Mouse (Mus musculus) midbrain, embryonic 15.5 days (tissue): ENCODE measurements at regions not wholly inside any gene's neighbourhood (a gene's known extent, or its start where the extent isn't known, plus 50 kb on each side); places are given as distances from the start of the nearest gene placed in this dataset.

Experiments
- ATAC-seq: fragments of 200-750 bp; cut with Nextera tagmentation; replicated peaks from 2 replicates; pipeline ENCODE4 v1.8.0; 2017; ENCODE audit warnings: moderate TSS enrichment
- H3K27ac ChIP-seq: fragments of 300-500 bp; sonication (generic); 2 replicates; pipeline ENCODE4 v1.5.1; 2015; ENCODE audit warnings: mild to moderate bottlenecking, inconsistent platforms
- H3K27me3 ChIP-seq: fragments of 300-500 bp; sonication (generic); replicated peaks from 2 replicates; pipeline ENCODE4 v1.6.1; 2015; ENCODE audit warnings: inconsistent platforms
- H3K36me3 ChIP-seq: fragments of 300-500 bp; sonication (generic); replicated peaks from 2 replicates; pipeline ENCODE4 v1.6.1; 2015; ENCODE audit warnings: inconsistent platforms
- H3K4me1 ChIP-seq: fragments of 300-500 bp; sonication (generic); 2 replicates; pipeline ENCODE4 v1.6.1; 2015; ENCODE audit warnings: inconsistent platforms
- H3K4me2 ChIP-seq: fragments of 300-500 bp; sonication (generic); 2 replicates; pipeline ENCODE4 v1.6.1; 2015; ENCODE audit warnings: inconsistent platforms, mild to moderate bottlenecking, moderate library complexity
- H3K4me3 ChIP-seq: fragments of 300-500 bp; sonication (generic); 2 replicates; pipeline ENCODE4 v1.5.1; 2015; ENCODE audit warnings: mild to moderate bottlenecking, inconsistent platforms
- H3K9ac ChIP-seq: fragments of 300-500 bp; sonication (generic); 2 replicates; pipeline ENCODE4 v1.6.1; 2015; ENCODE audit warnings: mild to moderate bottlenecking, inconsistent platforms
- H3K9me3 ChIP-seq: fragments of 300-500 bp; sonication (generic); 2 replicates; pipeline ENCODE4 v1.6.1; 2016; ENCODE audit warnings: inconsistent platforms
- WGBS: fragments of 180-500 bp; shearing (Covaris S2); methylation state at CpG from one replicate; pipeline ENCODE4 v1.1.7; 2015; ENCODE audit warnings: mixed read lengths; 5-methylcytosine and 5-hydroxymethylcytosine counted together

GRCm38 (mm10) chr13:15094836-15095235 is 368.2 kb upstream of the Gli3 start:
- no peaks in the 10 kb centered on the region for H3K36me3 ChIP-seq
- no peaks in the 10 kb centered on the region for H3K4me1 ChIP-seq
- H3K4me3 ChIP-seq, result no peak overlapping the region
- no peaks in the 10 kb centered on the region for H3K27me3 ChIP-seq
- 80% methylated on average over 1 of the region's 1 CpGs for WGBS
- no peak for ATAC-seq
- H3K4me2 ChIP-seq, result no peak overlapping the region
- H3K27ac ChIP-seq, result no peak overlapping the region
- H3K9me3 ChIP-seq, result no peaks in the 10 kb centered on the region
- H3K9ac ChIP-seq, result no peak overlapping the region

GRCm38 (mm10) chr13:15107753-15108305 is 355.2 kb upstream of the Gli3 start:
- H3K36me3 ChIP-seq, result no peaks in the 10 kb centered on the region
- no peaks in the 10 kb centered on the region for H3K4me1 ChIP-seq
- H3K9me3 ChIP-seq, result no peaks in the 10 kb centered on the region

GRCm38 (mm10) chr13:15113383-15113782 is 349.7 kb upstream of the Gli3 start:
- no peaks in the 10 kb centered on the region for H3K27me3 ChIP-seq
- no peak overlapping the region for H3K27ac ChIP-seq
- 0 out of 2 replicates have a peak, but pooled peaks have one; percentile 71 for ATAC-seq
- H3K4me1 ChIP-seq, result no peaks in the 10 kb centered on the region
- 66% methylated on average over 7 of the region's 7 CpGs for WGBS
- H3K4me3 ChIP-seq, result no peak overlapping the region
- no peaks in the 10 kb centered on the region for H3K36me3 ChIP-seq
- H3K4me2 ChIP-seq, result no peak overlapping the region
- no peaks in the 10 kb centered on the region for H3K9me3 ChIP-seq
- no peak overlapping the region for H3K9ac ChIP-seq

More at GRCm38 (mm10) chr13:15107753-15108305, 355.2 kb upstream of the Gli3 start:
- Histone ChIP-seq H3K4me3 (no peak overlapping the region), H3K27ac (no peak overlapping the region), H3K9ac (no peak overlapping the region), H3K27me3 (no peaks in the 10 kb centered on the region), H3K4me2 (no peak overlapping the region)
- WGBS, result 7% methylated on average over 6 of the region's 6 CpGs
- ATAC-seq, result no peak

GRCm38 (mm10) chr13:15130249-15130648 is 332.8 kb upstream of the Gli3 start:
- H3K4me3 ChIP-seq, result no peak overlapping the region
- no peak overlapping the region for H3K4me2 ChIP-seq
- no peaks in the 10 kb centered on the region for H3K27me3 ChIP-seq
- no peaks in the 10 kb centered on the region for H3K9me3 ChIP-seq
- no peak for ATAC-seq
- H3K36me3 ChIP-seq, result no peaks in the 10 kb centered on the region
- H3K27ac ChIP-seq, result no peak overlapping the region
- H3K4me1 ChIP-seq, result no peaks in the 10 kb centered on the region
- no peak overlapping the region for H3K9ac ChIP-seq
- 91% methylated on average over 2 of the region's 2 CpGs for WGBS

GRCm38 (mm10) chr13:15146167-15146566 is 316.9 kb upstream of the Gli3 start:
- Histone ChIP-seq H3K4me3 (no peak overlapping the region), H3K9me3 (no peaks in the 10 kb centered on the region), H3K4me1 (no peaks in the 10 kb centered on the region), H3K4me2 (no peak overlapping the region), H3K9ac (no peak overlapping the region), H3K27ac (no peak overlapping the region), H3K36me3 (no peaks in the 10 kb centered on the region), H3K27me3 (no peaks in the 10 kb centered on the region)
- WGBS, result 51% methylated on average over 6 of the region's 6 CpGs
- ATAC-seq, result no peak

GRCm38 (mm10) chr13:15180898-15181297 is 282.1 kb upstream of the Gli3 start:
- H3K9me3 ChIP-seq, result no peaks in the 10 kb centered on the region
- 82% methylated on average over 2 of the region's 2 CpGs for WGBS
- H3K4me1 ChIP-seq, result no peaks in the 10 kb centered on the region
- H3K9ac ChIP-seq, result no peak overlapping the region
- no peak for ATAC-seq
- H3K36me3 ChIP-seq, result no peaks in the 10 kb centered on the region
- no peak overlapping the region for H3K4me2 ChIP-seq
- no peak overlapping the region for H3K4me3 ChIP-seq
- H3K27ac ChIP-seq, result no peak overlapping the region
- H3K27me3 ChIP-seq, result no peaks in the 10 kb centered on the region

- 91% methylated on average over 7 of the region's 7 CpGs for WGBS
- Histone ChIP-seq H3K9ac (no peak overlapping the region), H3K27ac (no peak overlapping the region)
Observed at GRCm38 (mm10) chr13:15211635-15212352, 251.2 kb upstream of the Gli3 start.

GRCm38 (mm10) chr13:15212353-15212850 is 250.6 kb upstream of the Gli3 start:
- WGBS, result 78% methylated on average over 5 of the region's 5 CpGs
- no peak for ATAC-seq
- H3K4me1 ChIP-seq, result no peaks in the 10 kb centered on the region
- H3K4me3 ChIP-seq, result no peak overlapping the region
- H3K9me3 ChIP-seq, result no peaks in the 10 kb centered on the region
- no peak overlapping the region for H3K4me2 ChIP-seq
- H3K9ac ChIP-seq, result no peak overlapping the region
- no peak overlapping the region for H3K27ac ChIP-seq
- no peaks in the 10 kb centered on the region for H3K27me3 ChIP-seq
- H3K36me3 ChIP-seq, result no peaks in the 10 kb centered on the region

More at GRCm38 (mm10) chr13:15211635-15212352, 251.2 kb upstream of the Gli3 start:
- no peak overlapping the region for H3K4me3 ChIP-seq
- no peak for ATAC-seq
- H3K9me3 ChIP-seq, result no peaks in the 10 kb centered on the region
- no peaks in the 10 kb centered on the region for H3K27me3 ChIP-seq
- no peak overlapping the region for H3K4me2 ChIP-seq
- H3K36me3 ChIP-seq, result no peaks in the 10 kb centered on the region
- no peaks in the 10 kb centered on the region for H3K4me1 ChIP-seq

- H3K4me3 ChIP-seq, result no peak overlapping the region
- H3K36me3 ChIP-seq, result no peaks in the 10 kb centered on the region
- H3K27ac ChIP-seq, result no peak overlapping the region
- no peak overlapping the region for H3K9ac ChIP-seq
- no peak overlapping the region for H3K4me2 ChIP-seq
- WGBS, result 51% methylated on average over 3 of the region's 3 CpGs
- H3K9me3 ChIP-seq, result no peaks in the 10 kb centered on the region
- ATAC-seq, result no peak
- no peaks in the 10 kb centered on the region for H3K4me1 ChIP-seq
- H3K27me3 ChIP-seq, result no peaks in the 10 kb centered on the region
Observed at GRCm38 (mm10) chr13:15221322-15221721, 241.7 kb upstream of the Gli3 start.

GRCm38 (mm10) chr13:15227641-15228040 is 235.4 kb upstream of the Gli3 start:
- Histone ChIP-seq H3K27me3 (no peaks in the 10 kb centered on the region), H3K9me3 (no peaks in the 10 kb centered on the region)
- WGBS, result 70% methylated on average over 1 of the region's 1 CpGs

More at GRCm38 (mm10) chr13:15227641-15228040, 235.4 kb upstream of the Gli3 start:
- no peak for ATAC-seq
- Histone ChIP-seq H3K27ac (no peak overlapping the region), H3K4me1 (no peaks in the 10 kb centered on the region), H3K4me2 (no peak overlapping the region), H3K9ac (no peak overlapping the region), H3K36me3 (no peaks in the 10 kb centered on the region), H3K4me3 (no peak overlapping the region)
